Mouse (Mus musculus): Measurements from ENCODE around the gene Rps15.

- TF ChIP-seq CTCF (IDR thresholded peaks at IDR 0.05; ENCODE audit: low read depth, low read length) (no peak), POLR2A (IDR thresholded peaks at IDR 0.05; ENCODE audit: borderline replicate concordance, low read depth, low read length) (no peak)
Observed at GRCm38 (mm10) chr10:80297526-80298133, 5.4 kb downstream of the Rps15 start.
